Mouse (Mus musculus) skeletal muscle tissue, postnatal 0 days (tissue): ENCODE results near the gene Clec4b1. TPM values are rescaled to one million over a fixed set of nuclear protein-coding genes. Genes with fewer than 3 reads are reported as not detected.

Experiments
- polyA plus RNA-seq: library from polyadenylated mRNA; unstranded; fragments of >200 nt; fragmentation: Nextera tagmentation; extraction: Ambion mirVana; gene quantifications from 2 replicates; pipeline ENCODE4 v1.2.1, GENCODE M21; 2015

Gene Clec4b1
- not detected in 2 replicates for polyA plus RNA-seq

GRCm38 (mm10) chr6:123049742-123050372 is at the start of gene Clec4b1:
Gene Clec4b1, plus strand, starts transcription at chr6:123049962.

DNA sequence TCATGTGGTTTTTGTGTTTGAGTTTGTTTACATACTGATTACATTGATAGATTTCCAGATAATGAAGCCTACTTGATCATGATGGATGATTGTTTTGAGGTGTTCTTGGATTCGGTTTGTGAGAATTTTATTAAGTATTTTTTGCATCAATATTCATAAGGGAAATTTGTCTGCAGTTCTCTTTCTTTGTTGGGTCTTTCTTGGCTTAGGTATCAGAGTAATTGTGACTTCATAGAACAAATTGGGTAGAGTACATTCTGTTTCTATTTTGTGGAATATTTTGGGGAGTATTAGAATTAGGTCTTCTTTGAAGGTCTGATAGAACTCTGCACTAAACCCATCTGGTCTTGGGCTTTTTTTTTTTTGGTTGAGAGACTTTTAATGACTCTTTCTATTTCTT is 56.4 kb downstream of the Clec4b1 start, which contains the start of gene Clec4a2:
Gene Clec4a2, plus strand, starts transcription at position 301 of the 400 bp plus-strand sequence.

Other genes with a start within 250 kb of the Clec4b1 start
- 1.9 and 2.5 TPM in 2 replicates for gene Slc2a3, start 248.3 kb upstream of the Clec4b1 start, polyA plus RNA-seq
- gene Foxj2, start 230.0 kb upstream of the Clec4b1 start, polyA plus RNA-seq = 4.7 TPM in 2 replicates
- gene C3ar1, start 193.8 kb upstream of the Clec4b1 start, polyA plus RNA-seq = 3.0 and 4.0 TPM in 2 replicates
- 37.1 and 37.5 TPM in 2 replicates for gene Necap1, start 175.5 kb upstream of the Clec4b1 start, polyA plus RNA-seq
- 5.4 and 7.2 TPM in 2 replicates for gene Clec4a1, start 128.1 kb upstream of the Clec4b1 start, polyA plus RNA-seq
- gene Clec4a3, start 97.4 kb upstream of the Clec4b1 start, polyA plus RNA-seq = 5.7 and 6.4 TPM in 2 replicates
- 0.28 TPM in 1 of 2 replicates, not detected in the other for gene Clec4a4, start 59.6 kb upstream of the Clec4b1 start, polyA plus RNA-seq
- 6.0 and 7.8 TPM in 2 replicates for gene Clec4a2, start 56.5 kb downstream of the Clec4b1 start, polyA plus RNA-seq
- gene Clec4b2, start 122.9 kb downstream of the Clec4b1 start, polyA plus RNA-seq = not detected in 2 replicates
- gene Clec4n, start 179.9 kb downstream of the Clec4b1 start, polyA plus RNA-seq = 5.8 and 6.3 TPM in 2 replicates
- 0.32 TPM in 2 replicates for gene Clec4d, start 212.1 kb downstream of the Clec4b1 start, polyA plus RNA-seq
- gene Clec4e, start 239.9 kb downstream of the Clec4b1 start, polyA plus RNA-seq = 0.06 TPM in 1 of 2 replicates, not detected in the other